Mouse (Mus musculus) gonadal fat pad, adult 2 months (tissue): ENCODE measurements around the gene Rbm4. TPM values are rescaled to one million over a fixed set of nuclear protein-coding genes. Genes with fewer than 3 reads are reported as not detected.
"Not testable (repeated sequence)": the region's sequence is repeated elsewhere in the genome, so short reads cannot be mapped to it uniquely, and the experiment has no call there.

ENCODE experiments used
- DNase-seq: peaks from one replicate; pipeline ENCODE4 v3.0.0-alpha.2; 2012; ENCODE audit warnings: low read depth
- polyA plus RNA-seq: library from polyadenylated mRNA; depleted of rRNA; stranded (reverse); fragments of >200 nt; gene quantifications from 2 replicates; pipeline ENCODE4 v1.2.3, GENCODE M21; 2012; rRNA removed

Gene Rbm4
- 37.5 and 38.3 TPM in 2 replicates for polyA plus RNA-seq

DNA sequence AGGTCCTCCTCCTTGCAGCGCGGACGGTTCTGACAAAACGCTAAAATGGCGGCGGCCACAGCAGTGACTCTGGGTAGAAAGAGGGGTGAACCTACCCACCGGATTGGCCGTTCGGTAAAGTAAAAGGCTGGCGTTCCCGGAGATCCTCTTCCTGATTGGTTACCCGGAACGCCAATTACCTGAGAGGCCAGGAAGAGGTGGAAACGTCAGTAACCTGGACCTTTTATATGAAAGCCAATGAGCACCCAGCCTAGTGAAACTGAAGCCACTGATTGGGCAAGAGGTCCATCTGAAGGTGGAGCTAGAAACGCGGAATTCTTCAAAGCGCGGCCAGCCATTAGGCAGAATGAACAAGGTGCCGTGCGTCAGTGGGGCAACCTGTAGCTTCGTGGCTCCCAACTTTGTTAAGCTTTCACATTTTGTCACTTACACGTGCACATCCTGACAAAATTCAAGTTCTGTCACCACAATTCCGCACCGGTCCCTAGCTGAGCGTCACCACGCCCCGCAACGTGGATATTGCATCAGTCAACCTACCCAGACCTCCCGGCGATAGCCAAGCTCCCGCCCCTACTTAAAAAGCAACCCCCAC lies at the start of gene Rbm4:
Rbm4 (minus strand) TSS at position 71 of the 592 bp plus-strand sequence.
- DNase-seq: peak; percentile 99

DNA sequence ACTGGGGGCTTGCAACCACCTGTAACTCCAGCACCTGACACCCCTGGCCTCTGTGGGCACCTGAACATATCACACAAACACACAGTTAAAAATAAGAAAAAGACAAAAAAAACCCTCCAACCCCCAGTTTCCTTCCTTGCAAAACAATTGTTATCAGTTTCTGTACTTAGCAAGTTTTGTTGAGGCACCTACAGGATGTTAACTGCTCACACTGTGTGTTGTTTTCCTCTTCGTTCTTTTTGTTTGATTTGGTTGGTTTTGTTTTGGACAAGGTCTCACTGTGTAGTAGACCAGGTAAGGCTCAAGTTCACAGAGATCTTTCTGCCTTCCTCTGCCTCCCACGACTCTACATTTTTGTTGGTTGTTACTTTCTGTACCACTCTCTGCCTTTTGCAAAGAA lies 48.9 kb upstream of the Rbm4 start:
- DNase-seq: no peak

DNA sequence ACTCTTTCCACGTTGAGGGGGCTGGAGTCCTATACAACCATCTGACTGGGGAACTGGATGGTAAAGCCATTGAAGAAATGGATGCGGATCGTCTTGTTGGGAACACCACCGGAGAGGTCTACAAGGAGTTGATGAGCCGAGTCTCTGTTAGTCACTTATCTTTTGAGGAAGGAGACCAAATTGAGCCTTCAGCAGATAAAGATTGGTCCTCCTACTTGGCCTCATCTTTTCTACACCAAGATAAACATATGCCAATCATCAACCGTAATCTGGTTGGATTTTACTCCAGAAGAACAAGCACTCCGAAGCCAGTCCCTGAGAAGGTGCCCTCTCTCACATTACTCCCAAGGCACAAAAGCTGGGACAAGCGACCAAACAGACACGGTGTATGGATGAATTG lies 47.1 kb upstream of the Rbm4 start:
- DNase-seq: no peak

DNA sequence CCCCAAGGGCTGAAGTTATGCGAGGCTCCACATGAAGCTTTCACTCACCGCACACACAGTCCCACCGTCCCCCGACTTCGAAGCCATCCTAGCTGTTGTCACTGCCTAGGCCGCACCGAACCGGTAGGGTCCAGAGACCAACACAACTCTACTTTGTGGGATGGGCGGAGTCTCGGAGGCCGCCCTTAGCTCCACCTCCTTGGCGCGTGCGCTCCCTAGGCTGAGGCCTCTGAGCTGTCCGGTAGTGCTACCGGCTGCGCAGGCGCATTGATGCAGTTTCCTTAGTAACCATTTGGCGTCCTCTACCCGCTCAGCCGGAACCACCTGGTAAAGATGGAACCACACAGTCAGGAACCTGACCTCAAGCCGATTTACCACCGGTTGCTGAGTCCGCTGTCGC lies 45.4 kb upstream of the Rbm4 start, which contains the start of the genes Ccs and Ccdc87:
Ccs (minus strand) TSS at position 184 of the 400 bp plus-strand sequence.
Ccdc87 (plus strand) TSS at position 218 of the 400 bp plus-strand sequence.
- DNase-seq: no peak

- no peak for DNase-seq
Measured at GRCm38 (mm10) chr19:4838526-4839140, 44.9 kb upstream of the Rbm4 start.

- DNase-seq: no peak
Measured at GRCm38 (mm10) chr19:4837049-4837448, 43.3 kb upstream of the Rbm4 start.

DNA sequence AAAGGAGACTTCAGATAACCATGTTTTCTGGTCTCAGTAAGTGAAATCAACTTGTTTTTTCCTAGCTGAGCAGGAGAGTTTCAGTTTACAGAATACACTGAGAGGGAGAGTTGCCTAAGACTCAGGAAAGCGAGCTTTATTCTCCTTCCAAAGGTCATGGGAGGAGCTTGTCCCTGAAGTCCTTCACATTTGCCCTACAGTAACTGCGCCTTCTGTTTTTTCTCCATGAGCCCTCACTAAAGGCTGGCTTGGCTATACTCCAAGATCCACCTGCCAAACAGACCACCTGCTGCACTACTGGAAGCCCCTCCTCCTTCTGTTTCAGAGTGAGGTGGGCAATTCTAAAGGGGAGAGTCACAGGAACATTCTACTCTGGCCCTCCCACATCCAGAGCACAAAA lies 42.4 kb upstream of the Rbm4 start:
- no peak for DNase-seq

GRCm38 (mm10) chr19:4833977-4834376 lies 40.3 kb upstream of the Rbm4 start:
- peak; percentile 88 for DNase-seq

DNA sequence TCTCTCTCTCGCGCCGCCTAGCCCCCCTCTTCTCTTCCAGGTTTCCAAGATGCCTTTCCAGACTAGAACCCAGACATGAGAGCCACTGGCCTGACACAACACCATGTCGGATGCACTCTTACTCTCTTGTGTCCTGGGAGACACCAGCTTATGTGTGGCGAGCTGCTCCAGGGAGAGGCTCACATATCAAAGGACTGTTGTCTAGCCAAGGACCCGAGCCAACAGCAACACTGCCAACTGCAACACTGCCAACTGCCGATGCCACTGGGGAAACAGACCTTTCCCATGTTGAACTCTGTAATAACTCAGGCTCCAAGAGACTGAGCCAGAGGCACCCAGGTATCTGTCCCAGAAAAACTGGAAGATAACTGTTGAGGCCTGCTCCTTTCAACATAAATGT lies 35.5 kb upstream of the Rbm4 start:
- peak; percentile 88 for DNase-seq

DNA sequence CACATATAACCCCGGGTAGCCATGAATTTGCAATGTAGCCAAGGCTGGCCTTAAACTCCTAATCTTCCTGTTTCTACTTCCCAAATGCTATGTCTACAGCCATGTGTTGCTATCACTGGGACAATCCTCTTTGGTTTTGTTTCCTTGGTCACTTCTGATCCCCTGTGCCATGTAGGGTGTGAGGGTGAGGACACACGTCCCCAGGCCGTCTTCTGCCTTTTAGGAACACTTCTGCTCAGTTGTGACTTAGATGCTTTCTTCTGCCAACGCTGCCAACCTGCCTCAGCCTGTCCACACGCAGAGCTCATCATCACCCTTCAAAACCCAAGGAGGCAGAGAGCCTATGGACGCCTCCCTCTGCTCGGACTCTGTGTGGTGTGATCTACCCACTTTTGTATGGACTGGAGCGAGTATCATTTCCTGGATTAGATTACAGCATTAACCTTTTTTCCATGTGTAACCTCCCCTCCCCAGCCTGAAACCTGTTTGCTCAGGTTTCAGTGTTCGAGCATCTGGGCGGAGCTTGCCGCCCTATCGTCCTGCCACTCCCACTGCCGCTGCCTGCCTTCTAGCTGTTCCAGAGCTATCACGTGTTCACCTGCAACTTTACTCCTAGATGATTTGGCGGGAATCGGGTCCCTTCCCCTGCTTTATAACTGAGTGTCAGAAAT lies 34.9 kb upstream of the Rbm4 start:
- DNase-seq: no peak

- no peak for DNase-seq
Measured at GRCm38 (mm10) chr19:4820678-4821303, 27.1 kb upstream of the Rbm4 start.

DNA sequence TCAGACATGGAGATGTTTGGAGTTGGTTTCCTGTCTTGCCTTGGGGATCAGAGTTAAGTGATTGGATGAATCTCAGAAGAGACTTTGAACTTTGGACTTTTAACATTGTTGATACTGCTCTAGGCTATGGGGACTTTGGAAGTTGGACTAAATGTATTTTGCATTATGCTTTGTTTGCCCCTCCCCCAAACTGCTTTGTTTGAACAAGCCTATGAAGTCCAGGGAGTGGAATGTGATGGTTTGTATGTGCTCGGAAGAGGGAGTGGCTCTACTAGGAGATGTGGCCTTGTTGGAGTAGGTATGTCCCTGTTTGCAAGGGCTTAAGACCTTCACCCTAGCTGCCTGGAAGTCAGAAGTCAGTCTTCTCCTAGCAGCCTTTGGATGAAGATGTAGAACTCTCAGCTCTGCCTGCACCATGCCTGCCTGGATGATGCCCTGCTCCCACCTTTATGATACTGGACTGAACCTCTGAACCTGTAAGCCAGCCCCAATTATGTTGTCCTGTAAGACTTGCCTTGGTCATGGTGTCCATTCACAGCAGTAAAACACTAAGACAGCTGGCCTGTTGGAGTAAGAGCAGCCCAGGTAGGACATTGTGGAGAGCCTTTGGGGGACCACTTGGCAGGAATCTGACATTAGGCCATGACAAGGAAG lies 23.6 kb upstream of the Rbm4 start:
- DNase-seq: no peak

DNA sequence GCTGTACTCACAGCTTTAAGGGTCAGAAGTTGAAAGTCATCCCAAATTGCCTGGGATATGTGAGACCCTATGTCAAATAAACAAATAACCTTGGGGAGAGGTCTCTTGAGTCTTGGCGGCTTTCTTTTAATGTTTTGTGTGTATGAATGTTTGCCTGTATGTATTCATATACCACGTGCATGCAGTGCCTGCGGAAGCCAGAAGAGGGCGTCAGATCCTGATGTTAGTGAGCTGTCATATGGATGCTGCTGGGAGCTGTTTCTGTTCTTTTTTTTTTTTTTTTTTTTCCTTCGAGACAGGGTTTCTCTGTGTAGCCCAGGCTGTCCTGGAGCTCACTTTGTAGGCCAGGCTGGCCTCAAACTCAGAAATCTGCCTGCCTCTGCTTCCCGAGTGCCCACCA lies 19.3 kb upstream of the Rbm4 start:
- no peak for DNase-seq

DNA sequence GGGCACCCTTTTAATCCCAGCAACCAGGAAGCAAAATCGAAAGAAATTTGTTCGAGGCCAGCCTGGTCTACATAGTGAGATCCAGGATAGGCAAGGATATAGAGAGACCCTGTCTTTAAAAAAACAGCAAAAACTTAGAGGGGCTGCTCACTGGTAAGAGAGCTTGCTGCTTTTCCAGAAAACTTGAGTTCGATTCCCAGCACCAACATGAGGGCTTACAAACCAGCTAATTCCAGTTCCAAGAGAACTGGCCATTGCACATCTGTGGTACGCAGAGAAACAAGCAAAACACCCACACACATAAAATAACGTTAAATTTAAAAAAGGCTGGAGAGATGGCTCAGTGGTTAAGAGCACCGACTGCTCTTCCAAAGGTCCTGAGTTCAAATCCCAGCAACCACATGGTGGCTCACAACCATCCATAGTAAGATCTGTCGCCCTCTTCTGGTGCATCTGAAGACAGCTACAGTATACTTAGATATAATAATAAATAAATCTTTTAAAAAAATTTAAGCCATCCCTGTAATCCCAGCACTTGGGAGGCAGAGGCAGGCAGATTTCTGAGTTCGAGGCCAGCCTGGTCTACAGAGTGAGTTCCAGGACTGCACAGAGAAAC lies 18.7 kb upstream of the Rbm4 start:
- DNase-seq: not testable (repeated sequence)

DNA sequence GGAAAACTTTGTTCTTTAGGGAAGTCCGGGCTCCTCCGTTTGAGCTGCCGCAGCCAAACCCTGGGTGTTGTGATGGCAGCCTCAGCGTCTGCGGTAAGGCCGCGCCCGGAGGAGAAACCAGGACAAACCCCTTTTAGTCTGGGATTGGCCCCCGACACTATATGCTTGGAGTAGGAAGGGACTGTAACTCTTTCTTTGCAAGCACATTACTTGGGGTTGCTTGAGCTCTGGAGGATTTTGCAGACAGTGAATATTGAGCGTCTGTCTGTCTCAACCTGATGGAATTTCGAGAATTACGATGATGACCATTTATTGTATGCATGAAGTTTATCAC lies 18.2 kb upstream of the Rbm4 start:
- DNase-seq: no peak

GRCm38 (mm10) chr19:4811063-4811908 lies 17.6 kb upstream of the Rbm4 start, which contains the start of the genes Gm21992 and Rbm14:
Gene Gm21992, minus strand, starts transcription at chr19:4811612.
Gene Rbm14, minus strand, starts transcription at chr19:4811634.
- DNase-seq: peak; percentile 86

DNA sequence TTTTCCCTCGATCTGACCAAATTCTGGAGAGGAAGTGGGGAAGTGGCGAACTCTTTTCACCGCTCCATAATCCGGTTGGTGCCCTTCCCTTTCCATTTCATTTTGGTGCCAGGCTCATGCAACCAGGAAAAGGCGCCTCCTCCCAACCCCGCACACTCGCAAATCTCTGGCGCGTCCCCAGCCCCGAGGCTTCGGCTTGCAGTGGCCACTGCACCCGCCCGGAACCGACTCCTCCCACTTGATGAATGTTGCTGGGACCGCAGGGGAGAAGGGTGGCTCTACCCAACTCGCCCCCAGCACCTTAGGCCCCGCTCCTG lies 17.0 kb upstream of the Rbm4 start:
- DNase-seq: no peak

DNA sequence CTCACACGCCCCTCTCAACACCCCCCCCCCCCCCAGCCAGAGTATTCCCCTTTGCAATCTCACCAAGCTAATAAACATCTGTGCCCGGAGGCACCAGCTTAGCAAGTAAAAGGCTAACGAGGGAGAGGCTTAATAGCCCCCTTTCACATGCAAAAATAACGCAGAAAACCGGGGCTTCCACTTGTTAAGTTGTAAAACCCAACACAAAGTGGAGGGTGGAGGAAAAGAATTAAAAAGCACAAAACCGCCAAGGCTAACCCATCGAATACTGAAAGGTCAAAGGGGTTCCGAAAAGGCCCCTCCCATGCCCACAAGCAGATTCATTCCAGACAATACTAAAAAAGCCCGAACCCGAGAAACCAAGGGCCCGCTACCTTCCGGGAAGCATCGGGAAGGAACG lies 16.6 kb upstream of the Rbm4 start:
- DNase-seq: no peak

DNA sequence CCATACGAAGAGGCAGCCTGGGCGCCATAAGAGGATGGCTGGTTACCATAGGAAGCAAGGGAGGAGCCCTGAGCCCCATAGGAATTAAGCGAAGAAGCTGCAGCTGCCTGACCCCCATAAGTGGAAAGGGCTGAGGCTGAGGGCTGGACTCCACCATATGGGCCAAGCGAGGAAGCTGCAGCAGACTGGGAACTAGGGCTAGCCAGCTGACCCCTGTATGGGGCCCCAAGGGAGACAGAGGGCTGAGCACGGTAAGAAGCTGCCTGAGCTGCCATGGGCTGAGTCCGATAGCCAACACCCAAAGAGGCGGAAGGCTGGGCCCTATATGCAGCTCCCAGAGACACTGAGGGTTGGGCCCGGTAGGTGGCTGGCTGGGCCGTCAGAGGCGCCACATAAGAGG lies 9.6 kb upstream of the Rbm4 start:
- DNase-seq: no peak

DNA sequence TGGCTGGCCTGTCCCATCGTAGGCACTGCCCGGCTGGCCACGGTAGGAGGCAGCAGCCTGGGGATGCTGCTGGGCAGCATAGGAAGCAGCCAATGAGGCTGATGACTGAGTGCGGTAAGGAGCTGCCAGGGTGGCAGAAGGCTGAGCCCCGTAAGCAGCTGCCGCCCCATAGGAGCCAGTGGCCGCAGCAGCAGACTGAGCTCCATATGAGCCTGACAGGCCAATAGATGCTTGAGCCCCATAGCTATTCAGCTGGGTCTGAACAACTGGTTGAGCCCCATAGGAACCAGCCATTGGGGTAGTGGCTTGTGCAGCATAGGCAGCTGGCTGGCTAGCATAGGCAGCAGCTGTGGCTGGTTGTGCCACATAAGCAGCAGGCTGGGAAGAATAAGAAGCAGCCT lies 9.0 kb upstream of the Rbm4 start:
- DNase-seq: no peak

DNA sequence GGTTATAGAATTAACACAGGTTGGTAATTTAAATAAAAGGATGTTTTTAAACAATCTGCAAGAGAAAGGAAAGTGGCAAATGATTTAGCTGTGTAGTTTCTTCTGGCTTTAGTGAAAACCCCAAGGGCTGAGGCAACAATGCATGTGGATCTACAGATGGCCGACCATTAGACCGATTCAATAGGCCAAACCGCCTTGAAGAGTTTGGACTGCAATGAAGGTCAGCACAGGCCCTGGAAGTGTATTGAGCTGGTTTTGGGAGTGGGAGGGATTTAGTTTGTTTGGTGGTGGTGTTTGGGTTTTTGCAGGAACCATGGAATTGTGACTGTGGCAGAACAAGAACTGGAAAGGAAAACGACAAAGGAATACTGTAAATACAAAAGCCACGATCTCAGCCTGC lies 5.4 kb upstream of the Rbm4 start:
- DNase-seq: no peak
